Mouse (Mus musculus): Measurements from ENCODE around the gene Rad18. TPM values are rescaled to one million over a fixed set of nuclear protein-coding genes. Genes with fewer than 3 reads are reported as not detected.

Gene Rad18
- 3.4 and 4.6 TPM in 2 replicates for polyA plus RNA-seq (2021; fragmentation: Nextera tagmentation)
- long read RNA-seq, experiment 1, partial matches to known transcripts: 1 of 8 reads
- long read RNA-seq, experiment 1, other reads (novel, unspliced or antisense): 6 of 8 reads
- long read RNA-seq, experiment 2, transcript Rad18-202 (12 exons, 2,577 nt): minor isoform, 6 of 29 reads
- long read RNA-seq, experiment 2, transcript Rad18-206 (9 exons, 2,004 nt): major isoform, 7 of 29 reads
- long read RNA-seq, experiment 2, partial matches to known transcripts: 5 of 29 reads
- long read RNA-seq, experiment 2, other reads (novel, unspliced or antisense): 11 of 29 reads

GRCm38 (mm10) chr6:112696056-112696950, at the start of gene Rad18:
Gene Rad18 (minus strand): TSS chr6:112696686.

Other genes starting within 250 kb of the Rad18 start
- 0.72 and 0.82 TPM in 2 replicates for gene Cav3, start 237.2 kb downstream of the Rad18 start, polyA plus RNA-seq (2021; fragmentation: Nextera tagmentation)
- 2.8 TPM in 2 replicates for gene Oxtr, start 206.7 kb downstream of the Rad18 start, polyA plus RNA-seq (2021; fragmentation: Nextera tagmentation)

All from layer of hippocampus, adult 6 months (tissue).